ENCODE assay signal across 17 mouse cellular contexts in the genomic region with DNA sequence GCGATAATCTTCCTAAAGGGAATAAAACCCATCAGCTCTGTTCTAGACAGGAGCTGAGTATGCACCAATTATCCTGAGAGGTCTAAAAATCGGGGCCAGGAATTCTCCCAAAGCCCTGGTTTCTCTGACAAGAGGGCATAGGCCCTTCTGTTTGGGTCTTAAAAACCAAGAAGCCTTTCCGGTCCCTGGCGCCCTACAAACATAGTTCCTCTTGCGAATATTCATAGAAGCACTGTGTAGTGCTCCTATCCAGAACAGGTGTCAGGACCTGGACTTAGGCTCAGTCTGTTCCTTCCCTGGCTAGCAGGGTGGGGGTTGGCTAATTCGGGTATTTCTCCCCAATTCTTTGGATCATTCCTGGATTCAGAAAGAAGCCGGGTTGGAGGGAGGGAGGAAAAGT. TPM values are rescaled to one million over a fixed set of nuclear protein-coding genes. Genes with fewer than 3 reads are reported as not detected.
DNase-seq lines count a peak whose midpoint lies in the region; ATAC-seq lines count a peak whose summit lies in the region.
"Had no signal": no experiment of that assay in that cellular context is flagged by ENCODE, and none has a peak within 500 bp of the region (broad histone marks: within the 10 kb centered on the region; RNA-seq: fewer than 3 reads in every experiment).

No protein-coding gene starts in this region.

- no peak for DNase-seq in heart, postnatal 10 days
- peak; percentile 59 for DNase-seq in neural tube, embryonic 10.5 days (ENCODE audit: extremely low spot score, low spot score)
- DNase-seq in neural tube, embryonic 11.5 days (ENCODE audit: low spot score) = peak; percentile 45
- no peak for DNase-seq in right cerebral cortex, adult 18-20 months

- peaks cover 14% of the 10 kb centered on the region for H3K4me1 ChIP-seq in heart, embryonic 16.5 days (ENCODE audit: control insufficient read depth, insufficient read depth, low read length)
- H3K4me1 ChIP-seq in neural tube, embryonic 15.5 days = peaks cover 23% of the 10 kb centered on the region
- peaks cover 36% of the 10 kb centered on the region for H3K4me1 ChIP-seq in forebrain, embryonic 15.5 days
- peaks cover 3% of the 10 kb centered on the region; the same call in 1 of the 2 replicates for H3K4me1 ChIP-seq in neural tube, embryonic 11.5 days (ENCODE audit: control insufficient read depth, insufficient read depth, low read length)

- 10% methylated on average over 7 of the region's 7 CpGs for WGBS in heart, embryonic 16.5 days
- WGBS in neural tube, embryonic 15.5 days = 6% methylated on average over 7 of the region's 7 CpGs
- WGBS in forebrain, embryonic 15.5 days = 8% methylated on average over 7 of the region's 7 CpGs
- WGBS in neural tube, embryonic 11.5 days = 2% methylated on average over 7 of the region's 7 CpGs

- H3K36me3 ChIP-seq in heart, embryonic 16.5 days (ENCODE audit: control insufficient read depth, insufficient read depth) = no peaks in the 10 kb centered on the region
- H3K36me3 ChIP-seq in neural tube, embryonic 15.5 days = no peaks in the 10 kb centered on the region
- no peaks in the 10 kb centered on the region for H3K36me3 ChIP-seq in forebrain, embryonic 15.5 days
- H3K36me3 ChIP-seq in neural tube, embryonic 11.5 days (ENCODE audit: control insufficient read depth, insufficient read depth, low read length) = no peaks in the 10 kb centered on the region
- H3K36me3 ChIP-seq: hindbrain, embryonic 13.5 days; liver, embryonic 15.5 days; neural tube, embryonic 13.5 days had no signal

- intact Hi-C loops in heart, postnatal 10 days (cut with DNase I) = no loop called here

- peaks cover 96% of the 10 kb centered on the region for H3K27me3 ChIP-seq in heart, embryonic 16.5 days (ENCODE audit: control insufficient read depth, insufficient read depth, low read length)
- peaks cover 96% of the 10 kb centered on the region for H3K27me3 ChIP-seq in neural tube, embryonic 15.5 days (replicated peaks)
- peaks cover 71% of the 10 kb centered on the region for H3K27me3 ChIP-seq in forebrain, embryonic 15.5 days
- peaks cover 97% of the 10 kb centered on the region for H3K27me3 ChIP-seq in neural tube, embryonic 11.5 days (ENCODE audit: control insufficient read depth, insufficient read depth, low read length)

- H3K27ac ChIP-seq in heart, embryonic 16.5 days (ENCODE audit: low read length) = no peak overlapping the region
- no peak overlapping the region for H3K27ac ChIP-seq in neural tube, embryonic 15.5 days (replicated peaks)
- H3K27ac ChIP-seq in forebrain, embryonic 15.5 days (replicated peaks) = 0 out of 2 replicates have a peak overlapping the region, but pooled peaks have one; percentile 46
- H3K27ac ChIP-seq in neural tube, embryonic 11.5 days (ENCODE audit: low read depth, low read length) = no peak overlapping the region
- H3K27ac ChIP-seq: hindbrain, embryonic 13.5 days; layer of hippocampus, adult 2 months; liver, embryonic 15.5 days; neural tube, embryonic 13.5 days had no signal

- H3K9me3 ChIP-seq in heart, embryonic 16.5 days (replicated peaks; ENCODE audit: control insufficient read depth, low read length) = no peaks in the 10 kb centered on the region
- H3K9me3 ChIP-seq in neural tube, embryonic 15.5 days (replicated peaks) = no peaks in the 10 kb centered on the region
- H3K9me3 ChIP-seq in forebrain, embryonic 15.5 days = no peaks in the 10 kb centered on the region
- H3K9me3 ChIP-seq in neural tube, embryonic 11.5 days (ENCODE audit: control insufficient read depth, low read length) = no peaks in the 10 kb centered on the region
- H3K9me3 ChIP-seq: hindbrain, embryonic 13.5 days; liver, embryonic 15.5 days; megakaryocyte, embryonic 14.5 days; neural tube, embryonic 13.5 days had no signal

- no peak overlapping the region; the same call in 1 of the 2 replicates for H3K4me3 ChIP-seq in heart, embryonic 16.5 days (ENCODE audit: low read length)
- H3K4me3 ChIP-seq in neural tube, embryonic 15.5 days (replicated peaks) = no peak overlapping the region
- peak overlapping the region; percentile 48 for H3K4me3 ChIP-seq in forebrain, embryonic 15.5 days
- H3K4me3 ChIP-seq in neural tube, embryonic 11.5 days (ENCODE audit: low read depth, low read length) = no peak overlapping the region
- H3K4me3 ChIP-seq: layer of hippocampus, adult 2 months had no signal

- no peak overlapping the region for H3K9ac ChIP-seq in heart, embryonic 16.5 days (ENCODE audit: low read length)
- no peak overlapping the region for H3K9ac ChIP-seq in neural tube, embryonic 15.5 days (replicated peaks)
- 0 out of 2 replicates have a peak overlapping the region, but pooled peaks have one; percentile 13 for H3K9ac ChIP-seq in forebrain, embryonic 15.5 days (replicated peaks)
- no peak overlapping the region for H3K9ac ChIP-seq in neural tube, embryonic 11.5 days (ENCODE audit: low read length)
- H3K9ac ChIP-seq: hindbrain, embryonic 13.5 days; liver, embryonic 15.5 days had no signal

- no peak for ATAC-seq in heart, embryonic 16.5 days (replicated peaks; ENCODE audit: extremely low read depth, insufficient read depth, low FRiP score)
- no peak for ATAC-seq in neural tube, embryonic 15.5 days (ENCODE audit: low FRiP score)
- ATAC-seq in forebrain, embryonic 15.5 days (replicated peaks) = no peak
- ATAC-seq in neural tube, embryonic 11.5 days (ENCODE audit: insufficient read depth, low FRiP score, low TSS enrichment) = no peak
- ATAC-seq: activated CD4-positive, CD25-positive, alpha-beta regulatory T cell, adult 4 months had no signal

- peak overlapping the region; percentile 77; the same call in 1 of the 2 replicates for H3K4me2 ChIP-seq in heart, embryonic 16.5 days (ENCODE audit: low read depth, low read length)
- no peak overlapping the region for H3K4me2 ChIP-seq in neural tube, embryonic 15.5 days
- peak overlapping the region; percentile 74 for H3K4me2 ChIP-seq in forebrain, embryonic 15.5 days (replicated peaks)
- no peak overlapping the region for H3K4me2 ChIP-seq in neural tube, embryonic 11.5 days (ENCODE audit: low read depth)

RNA-seq across cellular contexts. Expression of a gene that starts 4.3 kb away (rescaled TPM):
- polyA plus RNA-seq in heart, embryonic 16.5 days (2015; fragmentation: Nextera tagmentation; extraction: Ambion mirVana) = not detected in 2 replicates
- total RNA-seq in heart, postnatal 10 days (2021) = not detected
- not detected in 2 replicates for polyA plus RNA-seq in neural tube, embryonic 15.5 days (2015; fragmentation: Nextera tagmentation; extraction: Ambion mirVana)
- 5.0 and 5.5 TPM in 2 replicates for polyA plus RNA-seq in forebrain, embryonic 15.5 days (2015; fragmentation: Nextera tagmentation; extraction: Ambion mirVana)
- not detected in 2 replicates for polyA plus RNA-seq in neural tube, embryonic 11.5 days (2014; fragmentation: Nextera tagmentation; extraction: Ambion mirVana)
- total RNA-seq: gastrocnemius, postnatal 14 days had no signal
- polyA plus RNA-seq: activated CD4-positive, CD25-positive, alpha-beta regulatory T cell, adult 4 months; hindbrain, embryonic 13.5 days; kidney, embryonic 14.5 days; liver, embryonic 15.5 days; neural tube, embryonic 13.5 days had no signal

RNA-seq across cellular contexts. Expression of a gene that starts 53.4 kb away (rescaled TPM):
- polyA plus RNA-seq in heart, embryonic 16.5 days (2015; fragmentation: Nextera tagmentation; extraction: Ambion mirVana) = not detected in 2 replicates
- total RNA-seq in heart, postnatal 10 days (2021) = not detected
- 0.14 and 0.27 TPM in 2 replicates for polyA plus RNA-seq in neural tube, embryonic 15.5 days (2015; fragmentation: Nextera tagmentation; extraction: Ambion mirVana)
- not detected in 2 replicates for polyA plus RNA-seq in forebrain, embryonic 15.5 days (2015; fragmentation: Nextera tagmentation; extraction: Ambion mirVana)
- not detected in 2 replicates for polyA plus RNA-seq in neural tube, embryonic 11.5 days (2014; fragmentation: Nextera tagmentation; extraction: Ambion mirVana)
- total RNA-seq: gastrocnemius, postnatal 14 days; layer of hippocampus, adult 2 months; left cerebral cortex, postnatal 14 days had no signal
- polyA plus RNA-seq: activated CD4-positive, CD25-positive, alpha-beta regulatory T cell, adult 4 months; cerebellum, adult 2 months; hindbrain, embryonic 13.5 days; kidney, embryonic 14.5 days; liver, embryonic 15.5 days; neural tube, embryonic 13.5 days had no signal

Comparison
In these comparisons a context has a peak if more than half of its experiments do, and no peak if none do; other contexts are left out.
1. H3K4me2 ChIP-seq: peak in heart, embryonic 16.5 days (single experiment) and forebrain, embryonic 15.5 days (single experiment); none in neural tube, embryonic 15.5 days (single experiment) and neural tube, embryonic 11.5 days (single experiment).
2. DNase-seq: peak in neural tube, embryonic 10.5 days (single experiment) and neural tube, embryonic 11.5 days (single experiment); none in heart, postnatal 10 days (0 of 2) and right cerebral cortex, adult 18-20 months (single experiment).